Mouse (Mus musculus): ENCODE measurements around the gene Rab31.

DNA sequence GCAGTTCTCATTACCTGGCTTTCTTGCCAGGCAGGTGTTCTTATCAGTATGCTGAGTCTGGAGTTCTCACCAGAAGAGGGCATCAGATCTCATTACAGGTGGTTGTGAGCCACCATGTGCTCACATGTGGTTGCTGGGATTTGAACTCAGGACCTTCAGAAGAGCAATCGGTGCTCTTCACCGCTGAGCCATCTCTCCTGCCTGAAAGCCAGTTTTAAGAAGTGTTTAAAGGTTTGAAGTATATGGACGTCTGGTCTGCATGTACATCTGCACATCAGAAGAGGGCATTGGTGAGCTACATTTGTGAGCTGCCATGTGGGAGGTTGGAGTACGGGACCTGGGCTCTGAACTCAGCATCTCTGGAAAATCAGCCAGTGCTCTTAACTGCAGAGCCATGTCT lies 1.1 kb upstream of the Rab31 start:
- TF ChIP-seq CTCF (IDR thresholded peaks at IDR 0.05; ENCODE audit: low read depth) (peak; percentile 18), EP300 (IDR thresholded peaks at IDR 0.05; ENCODE audit: low read depth) (no peak)
